Mouse (Mus musculus) small intestine, adult 2 months (tissue): ENCODE data around the gene Dnm1.

Experiments
- CTCF ChIP-seq: fragments of 200-500 bp; IDR thresholded peaks from 2 replicates; pipeline ENCODE4 v1.5.1; 2012; ENCODE audit warnings: low read depth, mild to moderate bottlenecking, control low read depth, inconsistent platforms, low read length, moderate library complexity, mixed read lengths; ENCODE audit not compliant: insufficient replicate concordance, insufficient read length; ENCODE audit errors: extremely low read depth
- POLR2A ChIP-seq: fragments of 200-500 bp; IDR thresholded peaks from 2 replicates; pipeline ENCODE4 v1.6.1; 2012; ENCODE audit warnings: low read depth, mild to moderate bottlenecking, control low read depth, inconsistent platforms, low read length, moderate library complexity

DNA sequence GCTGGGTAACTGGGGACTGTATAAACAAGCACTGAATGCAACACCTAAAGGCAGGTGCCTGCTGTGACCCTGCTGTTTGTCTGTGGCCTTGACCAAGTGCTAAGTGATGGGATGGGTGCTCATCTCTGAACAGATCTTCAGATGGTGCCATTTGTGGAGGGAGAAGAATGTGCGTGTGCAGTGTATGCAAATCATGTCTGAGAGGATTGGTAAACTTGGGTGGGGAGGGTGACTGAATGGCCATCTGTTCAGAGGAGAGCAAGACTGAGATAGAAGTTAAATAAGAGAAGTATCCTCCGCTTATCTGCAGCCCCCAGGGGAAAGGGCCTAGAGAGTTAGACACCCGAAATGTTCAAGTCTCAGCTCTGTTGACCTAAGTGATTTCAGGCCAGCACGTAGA, 53.7 kb downstream of the Dnm1 start:
- no peak for TF ChIP-seq CTCF
- no peak for TF ChIP-seq POLR2A
